Mouse (Mus musculus) bone marrow, adult 2 months (tissue): ENCODE data around the gene Fanca. TPM values are rescaled to one million over a fixed set of nuclear protein-coding genes. Genes with fewer than 3 reads are reported as not detected.
A peak's percentile ranks its signal among the peaks of the same experiment; 100 is the strongest.

Experiments used
- H3K27ac ChIP-seq: fragments of 200-500 bp; 2 replicates; pipeline ENCODE4 v1.5.1; 2012; ENCODE audit warnings: low read depth, mild to moderate bottlenecking, control low read depth, inconsistent platforms, low read length; ENCODE audit not compliant: control insufficient read depth, poor library complexity, insufficient read depth
- H3K4me1 ChIP-seq: fragments of 200-500 bp; 2 replicates; pipeline ENCODE4 v1.6.1; 2011; ENCODE audit warnings: low read length; ENCODE audit not compliant: control insufficient read depth, insufficient read depth
- H3K4me3 ChIP-seq: fragments of 200-500 bp; replicated peaks from 2 replicates; pipeline ENCODE3; 2011; ENCODE audit warnings: mild to moderate bottlenecking, low read depth, low read length, control low read depth; ENCODE audit not compliant: control insufficient read depth
- CTCF ChIP-seq: fragments of 200-500 bp; IDR thresholded peaks from 2 replicates; pipeline ENCODE4 v1.5.1; 2011; ENCODE audit warnings: low read length, control low read depth; ENCODE audit not compliant: control insufficient read depth, insufficient read depth
- POLR2A ChIP-seq: fragments of 200-500 bp; IDR thresholded peaks from 2 replicates; pipeline ENCODE4 v1.6.1; 2011; ENCODE audit warnings: low read depth, mild to moderate bottlenecking, control low read depth, low read length, borderline replicate concordance; ENCODE audit not compliant: control insufficient read depth
- WGBS: fragments of 180-500 bp; shearing (Covaris S2); methylation state at CpG from one replicate; pipeline ENCODE4 v1.1.7; 2018; 5-methylcytosine and 5-hydroxymethylcytosine counted together
- polyA plus RNA-seq: library from polyadenylated mRNA; stranded (reverse); fragments of >200 nt; gene quantifications from 2 replicates; pipeline ENCODE4 v1.2.4, GENCODE M21; 2011; ENCODE audit warnings: low replicate concordance; ENCODE audit not compliant: missing spikeins, insufficient read depth, insufficient read length

Fanca gene
- polyA plus RNA-seq, 1 experiment = 60.2 TPM

DNA sequence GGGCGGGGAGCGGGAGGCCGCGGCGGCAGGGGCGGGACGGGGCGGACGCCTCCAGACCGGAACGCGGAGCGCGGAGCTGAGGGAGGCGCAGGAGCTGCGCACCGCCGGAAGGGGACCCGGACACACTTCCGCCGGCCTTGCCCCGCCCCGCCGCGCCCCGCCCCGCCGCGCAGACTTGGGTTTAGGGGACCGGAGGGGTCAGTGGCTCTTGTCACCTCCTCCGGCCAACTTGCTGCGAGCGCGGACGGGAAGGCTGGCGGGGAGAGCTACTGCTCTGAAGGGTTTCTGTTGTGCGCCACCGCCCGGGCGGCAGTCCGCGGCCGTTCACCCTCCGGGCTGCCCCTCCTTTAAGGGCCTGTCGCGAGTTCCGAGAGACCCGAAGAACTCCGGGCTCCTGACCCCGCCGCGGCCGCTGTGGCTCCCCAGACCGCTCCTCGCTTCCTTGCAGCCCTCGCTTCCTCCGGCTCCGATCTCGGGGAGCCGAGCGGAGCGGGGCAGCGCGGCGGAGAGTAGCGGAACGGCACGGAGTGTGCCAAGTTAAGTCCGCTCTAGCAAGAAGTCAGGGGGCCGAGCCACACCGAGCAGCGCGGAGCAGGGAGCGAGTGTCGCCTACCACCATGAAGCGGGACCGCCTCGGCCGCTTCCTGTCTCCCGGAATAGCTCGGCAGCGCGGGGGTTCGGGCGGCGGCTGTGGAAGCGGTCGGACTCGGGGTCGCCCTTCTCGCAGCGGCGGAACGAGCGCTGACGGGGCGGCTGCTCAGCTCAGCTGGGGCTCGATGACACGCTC is 64.1 kb downstream of the Fanca start, which contains the start of the genes Zfp276 and Vps9d1:
TSS of gene Zfp276 (plus strand) at position 97 of the 787 bp plus-strand sequence.
TSS of gene Vps9d1 (minus strand) at position 250 of the 787 bp plus-strand sequence.
- peak within 1 kb of the TSS; percentile 95 for H3K27ac ChIP-seq
- WGBS = under 1% methylated on average over 97 of the region's 99 CpGs
- TF ChIP-seq CTCF (no peak), POLR2A (peak; percentile 60; the same call in 1 of the 2 replicates)
- peaks cover 1% of the 10 kb centered on the region; the same call in 1 of the 2 replicates for H3K4me1 ChIP-seq
- peak within 1 kb of the TSS; percentile 94 for H3K4me3 ChIP-seq

- Histone ChIP-seq H3K27ac (peak overlapping the region; percentile 81), H3K4me1 (peaks cover 1% of the 10 kb centered on the region; the same call in 1 of the 2 replicates), H3K4me3 (peak overlapping the region; percentile 94)
- TF ChIP-seq POLR2A (no peak), CTCF (no peak)
- WGBS = under 1% methylated on average over 39 of the region's 40 CpGs
Observed at GRCm38 (mm10) chr8:123253451-123254098, 64.8 kb downstream of the Fanca start.

DNA sequence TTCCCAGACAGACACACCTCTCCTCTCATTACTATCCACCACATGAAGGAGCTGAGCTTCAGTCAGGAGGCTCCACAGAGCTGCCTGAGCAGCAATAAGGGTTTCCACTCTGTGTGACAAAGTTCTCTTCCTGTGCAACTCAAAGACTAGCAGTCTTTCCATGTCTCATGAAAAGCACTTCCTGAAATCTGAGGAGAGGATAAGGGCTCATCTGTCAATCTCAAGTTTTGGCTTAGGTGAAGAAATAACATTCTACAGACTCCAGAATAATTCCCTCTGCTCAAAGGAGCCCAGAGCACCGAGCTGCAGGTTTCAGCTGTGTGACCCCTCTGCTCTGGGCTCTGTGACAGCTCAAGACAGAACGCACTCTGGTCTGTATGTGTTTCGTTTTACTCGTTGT is 65.5 kb downstream of the Fanca start:
- peak overlapping the region; percentile 81; the same call in 1 of the 2 replicates for H3K27ac ChIP-seq
- peaks cover 3% of the 10 kb centered on the region; the same call in 1 of the 2 replicates for H3K4me1 ChIP-seq
- WGBS = 33% methylated on average over 4 of the region's 4 CpGs
- TF ChIP-seq CTCF (no peak), POLR2A (no peak)
- peak overlapping the region; percentile 19 for H3K4me3 ChIP-seq

- Histone ChIP-seq H3K4me3 (no peak overlapping the region), H3K4me1 (peaks cover 3% of the 10 kb centered on the region; the same call in 1 of the 2 replicates), H3K27ac (no peak overlapping the region)
- no peak for TF ChIP-seq POLR2A
- TF ChIP-seq CTCF = no peak
- 87% methylated on average over 5 of the region's 5 CpGs for WGBS
Observed at GRCm38 (mm10) chr8:123250940-123251339, 67.4 kb downstream of the Fanca start.

- H3K4me1 ChIP-seq = peaks cover 3% of the 10 kb centered on the region; the same call in 1 of the 2 replicates
- TF ChIP-seq CTCF = no peak
- TF ChIP-seq POLR2A = no peak
- H3K4me3 ChIP-seq = no peak overlapping the region
- peak overlapping the region; percentile 46 for H3K27ac ChIP-seq
- WGBS = 48% methylated on average over 8 of the region's 8 CpGs
Observed at GRCm38 (mm10) chr8:123248596-123248995, 69.8 kb downstream of the Fanca start.

GRCm38 (mm10) chr8:123247748-123248147 is 70.6 kb downstream of the Fanca start:
- Histone ChIP-seq H3K4me1 (peaks cover 3% of the 10 kb centered on the region; the same call in 1 of the 2 replicates), H3K27ac (no peak overlapping the region), H3K4me3 (no peak overlapping the region)
- TF ChIP-seq CTCF = no peak
- no peak for TF ChIP-seq POLR2A
- WGBS = 98% methylated on average over 6 of the region's 6 CpGs

DNA sequence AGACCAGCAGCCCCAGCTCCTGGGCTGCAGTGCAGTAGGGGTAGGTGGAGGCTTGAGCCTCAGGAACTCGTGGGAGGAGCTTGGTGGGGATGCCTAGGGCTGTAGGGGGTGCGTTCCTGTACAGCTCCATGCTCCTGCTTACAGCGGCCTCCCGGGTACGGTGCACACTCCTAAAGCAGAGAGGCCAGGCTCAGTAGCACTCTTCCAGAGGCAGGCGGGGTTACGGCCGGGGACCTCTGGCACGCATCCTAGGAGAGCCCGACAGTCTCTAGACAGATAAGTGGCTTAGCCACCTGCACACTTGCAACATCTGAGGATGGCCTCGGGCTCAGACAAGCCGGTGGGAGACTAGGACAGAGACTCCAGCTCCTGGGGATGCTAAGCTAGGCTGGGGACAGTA is 72.8 kb downstream of the Fanca start:
- Histone ChIP-seq H3K4me1 (peaks cover 1% of the 10 kb centered on the region; the same call in 1 of the 2 replicates), H3K4me3 (no peak overlapping the region), H3K27ac (no peak overlapping the region)
- WGBS = 87% methylated on average over 12 of the region's 12 CpGs
- TF ChIP-seq CTCF = no peak
- no peak for TF ChIP-seq POLR2A

DNA sequence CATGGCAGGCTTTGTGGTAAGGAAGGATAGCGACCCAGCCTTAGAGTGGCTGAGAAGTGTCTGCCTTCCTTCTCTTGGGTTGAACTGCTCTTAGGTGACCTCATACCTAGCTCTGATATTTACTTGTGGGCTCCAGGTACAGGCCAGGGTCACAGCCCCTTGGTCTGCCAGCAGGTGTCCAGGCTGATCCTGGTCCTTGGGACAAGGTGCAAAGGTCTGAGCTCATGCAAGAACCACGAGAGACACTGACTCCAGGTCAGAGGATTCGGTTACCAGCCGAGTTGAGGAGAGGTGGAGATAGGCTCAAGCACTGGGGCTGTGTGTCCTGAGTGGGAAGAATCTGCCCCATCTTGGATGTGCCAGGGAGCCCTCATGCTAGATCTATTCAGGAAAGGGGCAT is 74.0 kb downstream of the Fanca start:
- WGBS = 85% methylated on average over 4 of the region's 4 CpGs
- Histone ChIP-seq H3K4me1 (peaks cover 1% of the 10 kb centered on the region; the same call in 1 of the 2 replicates), H3K4me3 (no peak overlapping the region), H3K27ac (no peak overlapping the region)
- TF ChIP-seq CTCF (no peak), POLR2A (no peak)

DNA sequence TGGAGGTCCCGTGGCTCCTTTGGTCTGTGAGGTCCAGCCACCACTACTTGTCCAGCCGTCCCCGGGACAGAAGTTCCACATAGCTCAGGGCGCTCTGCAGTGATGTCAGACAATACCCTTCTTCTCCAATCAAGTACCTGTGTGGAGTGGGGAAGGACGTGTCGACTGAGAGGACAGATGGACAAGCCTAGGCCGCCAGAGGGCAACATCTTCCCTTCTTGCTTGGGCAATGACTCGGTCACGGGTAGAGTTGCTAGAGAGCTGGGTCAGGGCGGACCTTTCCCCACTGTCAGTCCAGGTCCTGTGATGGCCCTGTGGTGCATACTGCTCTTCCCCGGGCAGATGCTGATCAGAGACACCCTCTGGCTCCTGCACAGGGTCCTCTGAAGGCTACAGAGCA is 75.3 kb downstream of the Fanca start:
- Histone ChIP-seq H3K27ac (no peak overlapping the region), H3K4me1 (no peaks in the 10 kb centered on the region; the same call in 1 of the 2 replicates), H3K4me3 (no peak overlapping the region)
- TF ChIP-seq CTCF (peak; percentile 46), POLR2A (no peak)
- WGBS = 77% methylated on average over 11 of the region's 11 CpGs
